Mouse (Mus musculus) CD4-positive naive resting alpha-beta T cell, adult 76 days (primary cell): ENCODE results near the gene Lhfpl5. TPM values are rescaled to one million over a fixed set of nuclear protein-coding genes. Genes with fewer than 3 reads are reported as not detected.

Experiments
- total RNA-seq: library from RNA; stranded (reverse); gene quantifications from one replicate; pipeline ENCODE4 v1.2.4, GENCODE M21; 2023

Lhfpl5 gene
- total RNA-seq = not detected

GRCm38 (mm10) chr17:28575244-28576125 is at the start of gene Lhfpl5:
Gene Lhfpl5, plus strand, starts transcription at chr17:28575641.

GRCm38 (mm10) chr17:28530506-28530905 is 44.9 kb upstream of the Lhfpl5 start, which contains the start of gene Armc12:
Gene Armc12, plus strand, starts transcription at chr17:28530806.

GRCm38 (mm10) chr17:28549111-28549510 is 26.3 kb upstream of the Lhfpl5 start, which contains the start of gene Clpsl2:
Gene Clpsl2, plus strand, starts transcription at chr17:28549411.

DNA sequence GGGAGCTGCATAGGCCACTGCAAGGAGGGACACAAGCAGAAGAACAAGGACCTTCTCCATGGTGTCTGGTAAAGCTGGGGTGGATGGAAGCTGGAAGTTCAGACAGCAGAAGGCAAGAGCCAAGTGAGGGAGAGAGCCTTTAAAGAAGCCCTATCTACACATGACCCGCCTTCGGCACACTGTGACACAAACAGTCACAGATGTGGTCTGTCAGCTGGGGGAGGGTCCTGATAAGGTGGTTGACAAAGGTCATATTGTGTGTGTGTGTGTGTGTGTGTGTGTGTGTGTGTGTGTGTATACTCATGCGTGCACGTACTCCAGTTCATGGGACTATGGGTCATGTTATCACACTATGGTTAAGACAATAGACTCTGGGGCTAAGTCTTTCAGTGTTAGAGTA is 14.8 kb upstream of the Lhfpl5 start, which contains the start of gene Clps:
Gene Clps, minus strand, starts transcription at position 169 of the 400 bp plus-strand sequence.

GRCm38 (mm10) chr17:28622300-28622759 is 46.9 kb downstream of the Lhfpl5 start, which contains the start of gene Srpk1:
Gene Srpk1, minus strand, starts transcription at chr17:28622709.

Other genes with a start within 250 kb of the Lhfpl5 start
- 1,978 TPM for gene Rpl10a, start 247.2 kb upstream of the Lhfpl5 start, total RNA-seq
- 0.67 TPM for gene Tead3, start 224.8 kb upstream of the Lhfpl5 start, total RNA-seq
- not detected for gene Tulp1, start 210.4 kb upstream of the Lhfpl5 start, total RNA-seq
- 24.7 TPM for gene Fkbp5, start 58.1 kb upstream of the Lhfpl5 start, total RNA-seq
- 0.44 TPM for gene Armc12, start 44.8 kb upstream of the Lhfpl5 start, total RNA-seq
- not detected for gene Clpsl2, start 26.2 kb upstream of the Lhfpl5 start, total RNA-seq
- gene Clps, start 14.9 kb upstream of the Lhfpl5 start, total RNA-seq = 1.3 TPM
- gene Srpk1, start 47.1 kb downstream of the Lhfpl5 start, total RNA-seq = 330 TPM
- gene Slc26a8, start 114.6 kb downstream of the Lhfpl5 start, total RNA-seq = 1.4 TPM
- 121 TPM for gene Mapk14, start 115.7 kb downstream of the Lhfpl5 start, total RNA-seq
- gene AC170998.1, start 150.4 kb downstream of the Lhfpl5 start, total RNA-seq = 14.3 TPM
- gene Mapk13, start 193.7 kb downstream of the Lhfpl5 start, total RNA-seq = not detected
- gene Brpf3, start 225.4 kb downstream of the Lhfpl5 start, total RNA-seq = 47.1 TPM